Mouse (Mus musculus) gastrocnemius, adult 8-10 months (tissue): ENCODE measurements at regions not wholly inside any gene's neighbourhood (a gene's known extent, or its start where the extent isn't known, plus 50 kb on each side); places are given as distances from the start of the nearest gene placed in this dataset.

Experiments
- DNase-seq, 2 experiments: peaks; one replicate each; pipeline ENCODE4 v3.0.0; 2022; ENCODE audit warnings: low spot score in 2 of 2

- DNase-seq = no peak
Measured at GRCm38 (mm10) chr8:116837991-116838390, 83.3 kb downstream of the Cmc2 start.

GRCm38 (mm10) chr8:116832181-116832580, 89.1 kb downstream of the Cmc2 start:
- DNase-seq = peak; percentile 63 to 65

- no peak for DNase-seq
Measured at GRCm38 (mm10) chr8:116829631-116830030, 91.6 kb downstream of the Cmc2 start.

GRCm38 (mm10) chr8:116828220-116828619, 93.0 kb downstream of the Cmc2 start:
- DNase-seq = no peak

GRCm38 (mm10) chr8:116827141-116827540, 94.1 kb downstream of the Cmc2 start:
- no peak for DNase-seq

- peak; percentile 28 to 31 for DNase-seq
Measured at GRCm38 (mm10) chr8:116814118-116814851, 81.5 kb upstream of the Cdyl2 start.

- no peak for DNase-seq
Measured at GRCm38 (mm10) chr8:116801313-116801712, 68.5 kb upstream of the Cdyl2 start.

GRCm38 (mm10) chr8:116800636-116801035, 67.8 kb upstream of the Cdyl2 start:
- no peak for DNase-seq

GRCm38 (mm10) chr8:116798981-116799380, 66.2 kb upstream of the Cdyl2 start:
- DNase-seq = no peak

GRCm38 (mm10) chr8:116795713-116796112, 62.9 kb upstream of the Cdyl2 start:
- no peak for DNase-seq

- DNase-seq = no peak
Measured at GRCm38 (mm10) chr8:116793107-116793506, 60.3 kb upstream of the Cdyl2 start.

GRCm38 (mm10) chr8:116790294-116790693, 57.5 kb upstream of the Cdyl2 start:
- DNase-seq = no peak
